Mouse (Mus musculus): ENCODE results near the gene Tas1r3. TPM values are rescaled to one million over a fixed set of nuclear protein-coding genes. Genes with fewer than 3 reads are reported as not detected.

Tas1r3 gene
- total RNA-seq (2023): 0.47 to 1.2 TPM (median 1.0 TPM) in 4 replicates

GRCm38 (mm10) chr4:155863001-155863400, at the start of gene Tas1r3:
Gene Tas1r3, minus strand, starts transcription at chr4:155863362.

GRCm38 (mm10) chr4:155891551-155892001, 28.4 kb upstream of the Tas1r3 start, which contains the start of the genes Pusl1 and Acap3:
Gene Pusl1, minus strand, starts transcription at chr4:155891781.
Gene Acap3, plus strand, starts transcription at chr4:155891822.

DNA sequence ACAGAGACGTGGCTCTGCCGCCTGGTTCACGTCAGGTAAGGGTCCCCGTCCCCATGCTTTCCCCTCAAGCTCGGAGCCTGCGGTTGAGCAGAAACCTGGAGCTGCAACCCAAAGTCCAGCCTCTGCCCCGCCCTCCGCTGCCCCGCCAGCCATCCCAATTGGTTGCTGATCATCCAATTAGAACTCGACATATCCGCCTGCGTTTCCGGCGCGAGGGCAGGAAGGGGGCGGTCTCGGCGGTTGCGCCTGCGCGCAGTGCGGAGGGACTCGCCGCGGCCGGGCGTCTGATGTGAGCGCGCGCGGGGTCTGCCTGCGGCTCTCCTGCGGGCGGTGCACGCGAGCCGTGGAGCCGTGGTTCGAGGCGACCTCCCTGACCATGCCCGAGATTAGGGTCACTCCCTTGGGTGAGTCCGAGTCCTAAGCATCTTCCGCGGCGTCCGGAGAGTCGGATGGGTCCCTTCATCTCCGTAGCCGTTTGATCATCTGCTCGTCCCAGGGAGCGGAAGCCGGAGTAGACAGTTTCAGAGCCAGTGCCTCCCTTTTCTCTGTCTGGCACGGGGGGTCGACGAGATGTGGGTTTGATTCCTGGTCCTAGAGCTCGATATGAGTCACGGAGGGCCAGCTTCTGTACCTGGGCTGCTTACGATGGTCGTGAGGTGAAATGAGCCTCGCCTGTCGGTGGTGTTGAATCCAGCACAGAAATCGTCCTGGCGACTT, 6.3 kb upstream of the Tas1r3 start, which contains the start of the genes Cptp and Ints11:
Gene Cptp (minus strand): TSS at position 124 of the 717 bp plus-strand sequence.
Gene Ints11 (plus strand): TSS at position 230 of the 717 bp plus-strand sequence.

DNA sequence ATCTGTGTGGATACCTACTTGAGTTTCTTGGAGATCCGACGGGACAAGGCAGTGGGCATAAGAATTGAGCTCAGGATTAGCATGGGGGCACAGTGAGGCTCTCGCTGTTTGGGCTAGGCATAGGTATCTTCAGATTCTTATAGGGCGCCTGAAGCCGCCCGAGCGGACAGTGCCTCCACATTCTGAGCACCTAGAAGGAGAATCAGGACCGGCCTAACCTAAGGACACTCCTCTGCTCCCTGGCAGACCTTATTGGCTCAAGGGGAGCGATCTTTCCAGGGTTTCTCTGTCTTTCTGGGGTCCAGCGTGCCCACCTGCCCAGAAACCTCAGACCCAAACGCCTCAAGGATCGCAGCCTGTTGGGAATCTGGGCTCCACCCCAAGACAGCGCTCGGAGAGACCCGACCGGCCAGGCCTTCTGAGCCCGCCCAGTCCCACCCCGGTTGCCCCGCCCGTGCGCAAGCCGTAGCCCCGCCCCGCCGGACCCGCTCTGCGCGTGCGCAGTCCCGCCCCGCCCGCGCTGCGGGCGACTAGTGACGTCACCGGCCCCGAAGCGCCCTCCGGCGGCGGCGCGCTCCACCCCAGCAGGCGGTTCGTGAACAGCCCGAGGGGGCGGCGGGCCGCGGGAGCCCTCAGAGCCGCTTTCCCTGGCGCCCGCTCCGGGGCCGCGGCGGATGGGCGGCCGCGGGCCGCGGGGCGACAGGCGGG, 16.1 kb downstream of the Tas1r3 start, which contains the start of gene Dvl1:
Gene Dvl1 (plus strand): TSS at position 532 of the 708 bp plus-strand sequence.

GRCm38 (mm10) chr4:155839483-155839910, 23.7 kb downstream of the Tas1r3 start, which contains the start of gene Mxra8:
Gene Mxra8, plus strand, starts transcription at chr4:155839680.

DNA sequence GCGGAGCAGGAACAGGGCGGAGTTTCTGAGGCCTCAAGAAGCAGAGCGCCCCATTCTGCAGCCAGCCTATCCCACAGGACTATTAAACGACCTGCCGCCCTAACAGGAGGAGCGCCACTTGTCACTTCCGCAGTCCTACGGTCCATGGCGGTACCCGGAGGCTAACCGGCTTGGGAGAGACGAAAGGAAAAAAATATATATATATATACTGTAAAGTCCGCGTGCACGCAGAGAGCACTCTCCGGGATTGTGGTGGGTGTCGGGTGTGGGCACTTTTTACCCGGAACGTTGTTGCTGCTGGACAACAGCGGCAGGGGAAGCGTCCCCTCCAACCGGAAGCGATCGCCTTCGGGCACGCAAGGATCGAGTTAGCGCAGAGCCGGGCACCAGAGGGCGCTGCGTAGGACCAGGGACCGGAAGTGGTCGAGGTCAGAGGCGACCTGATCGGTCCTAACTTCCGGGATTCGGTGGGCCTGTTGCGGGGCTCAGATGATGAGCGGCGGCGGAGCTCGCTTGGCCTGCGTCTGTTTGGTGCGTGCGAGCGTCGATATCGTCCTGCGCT, 31.9 kb downstream of the Tas1r3 start, which contains the start of gene Aurkaip1:
Gene Aurkaip1 (plus strand): TSS at position 68 of the 562 bp plus-strand sequence.

DNA sequence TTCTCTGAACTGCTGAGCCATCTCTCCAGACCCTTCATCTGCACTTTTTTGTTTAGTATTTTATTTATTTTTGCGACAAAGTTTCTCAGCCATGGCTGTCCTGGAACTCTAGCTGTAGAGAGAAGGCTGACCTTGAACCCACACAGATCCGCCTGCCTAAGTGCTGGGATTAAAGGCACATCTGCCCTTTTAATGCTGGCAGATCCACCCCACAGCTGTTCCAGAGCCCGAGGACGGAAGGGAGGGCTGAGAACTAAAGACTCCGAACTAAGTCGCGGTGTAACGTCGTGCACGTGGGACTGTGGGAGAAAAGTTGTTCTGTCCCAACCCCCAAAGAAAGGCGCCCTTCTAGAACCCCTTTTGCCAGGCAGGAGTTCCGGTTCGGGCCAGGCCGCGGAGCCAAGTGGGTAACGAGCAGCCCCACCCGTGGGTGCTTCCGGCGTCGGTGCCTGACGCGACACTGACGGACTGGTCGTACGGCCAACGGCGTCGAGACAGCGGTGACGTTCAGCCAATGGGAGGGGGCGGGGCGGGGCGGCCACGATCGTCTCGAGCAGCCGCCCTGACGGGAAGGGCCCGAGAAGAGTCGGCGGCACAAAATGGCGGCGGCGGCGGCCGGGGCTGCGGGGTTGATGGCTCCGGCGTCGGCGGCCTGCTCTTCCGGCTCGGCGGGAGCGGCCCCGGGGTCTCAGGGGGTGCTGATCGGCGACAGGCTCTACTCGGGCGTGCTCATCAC, 51.1 kb downstream of the Tas1r3 start, which contains the start of gene Ccnl2:
Gene Ccnl2 (plus strand): TSS at position 561 of the 736 bp plus-strand sequence.

Other genes with a start within 250 kb of the Tas1r3 start
- 154 to 176 TPM (median 160 TPM) in 4 replicates for gene Cdk11b, start 238.5 kb downstream of the Tas1r3 start, total RNA-seq (2023)
- not detected in 4 replicates for gene Gm10563, start 218.0 kb downstream of the Tas1r3 start, total RNA-seq (2023)
- gene Mmp23, start 210.0 kb downstream of the Tas1r3 start, total RNA-seq (2023): not detected in 4 replicates
- gene Mib2, start 194.2 kb downstream of the Tas1r3 start, total RNA-seq (2023): 32.6 to 38.9 TPM (median 36.1 TPM) in 4 replicates
- gene Fndc10, start 169.0 kb downstream of the Tas1r3 start, total RNA-seq (2023): 3.5 to 4.2 TPM (median 3.5 TPM) in 4 replicates
- 73.6 to 87.0 TPM (median 79.3 TPM) in 4 replicates for gene Ssu72, start 158.6 kb downstream of the Tas1r3 start, total RNA-seq (2023)
- gene Tmem240, start 128.6 kb downstream of the Tas1r3 start, total RNA-seq (2023): 0.27 to 0.60 TPM (median 0.51 TPM) in 4 replicates
- gene Atad3a, start 102.3 kb downstream of the Tas1r3 start, total RNA-seq (2023): 43.7 to 60.2 TPM (median 50.2 TPM) in 4 replicates
- gene Vwa1, start 88.7 kb downstream of the Tas1r3 start, total RNA-seq (2023): 0.14 TPM in 1 of 4 replicates, not detected in the others
- gene Tmem88b, start 77.5 kb downstream of the Tas1r3 start, total RNA-seq (2023): not detected in 4 replicates
- gene Ankrd65, start 72.9 kb downstream of the Tas1r3 start, total RNA-seq (2023): not detected in 4 replicates
- 33.6 to 45.8 TPM (median 44.3 TPM) in 4 replicates for gene Mrpl20, start 60.5 kb downstream of the Tas1r3 start, total RNA-seq (2023)
- 218 to 240 TPM (median 224 TPM) in 4 replicates for gene Ccnl2, start 50.9 kb downstream of the Tas1r3 start, total RNA-seq (2023)
- gene Aurkaip1, start 32.1 kb downstream of the Tas1r3 start, total RNA-seq (2023): 68.9 to 81.9 TPM (median 72.2 TPM) in 4 replicates
- 7.0 to 12.1 TPM (median 9.7 TPM) in 4 replicates for gene Mxra8, start 23.7 kb downstream of the Tas1r3 start, total RNA-seq (2023)
- gene Dvl1, start 16.0 kb downstream of the Tas1r3 start, total RNA-seq (2023): 70.4 to 73.0 TPM (median 71.2 TPM) in 4 replicates
- gene Cptp, start 6.1 kb upstream of the Tas1r3 start, total RNA-seq (2023): 8.7 to 10.9 TPM (median 9.2 TPM) in 4 replicates
- gene Ints11, start 6.2 kb upstream of the Tas1r3 start, total RNA-seq (2023): 40.8 to 62.5 TPM (median 53.3 TPM) in 4 replicates
- gene Pusl1, start 28.4 kb upstream of the Tas1r3 start, total RNA-seq (2023): 20.2 to 29.6 TPM (median 25.4 TPM) in 4 replicates
- gene Acap3, start 28.5 kb upstream of the Tas1r3 start, total RNA-seq (2023): 56.9 to 83.6 TPM (median 66.9 TPM) in 4 replicates
- 108 to 126 TPM (median 115 TPM) in 4 replicates for gene Ube2j2, start 80.5 kb upstream of the Tas1r3 start, total RNA-seq (2023)
- 1.3 to 4.5 TPM (median 2.2 TPM) in 4 replicates for gene C1qtnf12, start 99.0 kb upstream of the Tas1r3 start, total RNA-seq (2023)
- gene B3galt6, start 129.3 kb upstream of the Tas1r3 start, total RNA-seq (2023): 2.3 to 2.6 TPM (median 2.6 TPM) in 4 replicates
- gene Sdf4, start 129.5 kb upstream of the Tas1r3 start, total RNA-seq (2023): 113 to 137 TPM (median 123 TPM) in 4 replicates
- gene Tnfrsf4, start 150.5 kb upstream of the Tas1r3 start, total RNA-seq (2023): 7.1 to 10.8 TPM (median 9.4 TPM) in 4 replicates
- gene Tnfrsf18, start 162.8 kb upstream of the Tas1r3 start, total RNA-seq (2023): 11.4 to 20.8 TPM (median 16.6 TPM) in 4 replicates
- not detected in 4 replicates for gene Ttll10, start 196.1 kb upstream of the Tas1r3 start, total RNA-seq (2023)
- gene 9430015G10Rik, start 246.6 kb upstream of the Tas1r3 start, total RNA-seq (2023): 52.8 to 58.1 TPM (median 55.8 TPM) in 4 replicates